Mouse (Mus musculus): ENCODE data around the gene Mbd3l2. TPM values are rescaled to one million over a fixed set of nuclear protein-coding genes. Genes with fewer than 3 reads are reported as not detected.
"Not testable (repeated sequence)": the region's sequence is repeated elsewhere in the genome, so short reads cannot be mapped to it uniquely, and the experiment has no call there.

Gene Mbd3l2
- total RNA-seq (2021), result not detected in 2 replicates
- long read RNA-seq, experiment 1, result 0 reads
- long read RNA-seq, experiment 2, result 0 reads

DNA sequence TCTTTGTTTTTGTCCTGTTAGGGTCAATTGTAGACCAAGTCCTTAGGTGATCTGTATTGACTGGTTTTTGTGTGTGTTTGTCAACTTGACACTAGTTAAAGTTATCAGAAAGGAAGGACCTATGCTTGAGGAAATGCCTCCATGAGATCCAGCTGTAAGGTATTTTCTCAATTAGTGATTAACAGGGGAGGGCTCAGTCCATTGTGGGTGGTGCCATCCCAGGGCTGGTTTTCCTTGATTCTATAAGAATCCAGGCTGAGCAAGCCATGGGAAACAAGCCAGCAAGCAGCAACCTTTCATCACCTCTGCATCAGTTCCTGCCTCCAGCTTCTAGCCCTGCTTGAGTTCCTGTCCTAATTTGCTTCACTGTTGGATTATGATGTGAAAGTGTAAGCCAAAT lies at the start of gene Mbd3l2:
Mbd3l2 (plus strand) TSS at position 301 of the 400 bp plus-strand sequence.
- DNase-seq, result no peak

DNA sequence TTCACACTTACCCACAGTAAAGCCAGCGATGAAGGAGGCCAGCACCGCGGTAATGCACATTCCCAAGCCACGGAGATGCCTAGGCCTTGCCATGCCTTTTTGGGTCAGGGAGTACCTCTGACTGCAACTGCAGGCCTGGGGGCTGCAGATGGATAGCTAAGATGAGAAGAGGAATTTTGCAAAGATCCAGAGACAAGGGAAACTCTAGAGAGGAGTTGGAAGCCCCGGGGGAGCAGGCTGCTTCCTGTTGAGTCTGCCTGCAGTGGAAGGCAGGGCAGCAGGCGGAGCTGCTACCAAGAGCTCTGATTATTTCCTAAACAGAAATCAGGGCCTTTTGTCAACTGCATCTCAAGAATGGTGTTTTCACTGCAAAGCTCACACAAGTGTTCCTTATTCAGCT lies 44.7 kb upstream of the Mbd3l2 start:
- no peak for DNase-seq

DNA sequence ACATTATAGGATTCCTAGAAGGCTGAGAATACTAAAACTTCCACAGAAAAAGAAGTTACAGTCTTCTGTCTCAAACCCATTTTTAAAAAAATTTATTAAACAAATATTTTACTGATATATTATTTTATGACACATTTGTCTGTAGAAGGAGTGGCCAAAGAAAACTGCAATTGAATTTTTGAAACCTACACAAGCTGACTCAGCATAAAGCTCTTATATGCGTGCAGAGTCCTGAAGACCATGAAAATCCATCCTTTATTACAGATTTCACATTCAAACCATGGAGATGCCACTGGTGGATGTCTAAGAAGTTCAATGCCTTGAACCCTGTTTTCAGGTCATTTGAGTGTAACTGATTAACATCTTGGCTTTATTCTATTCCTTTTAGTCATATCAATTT lies 30.8 kb upstream of the Mbd3l2 start:
- DNase-seq, result no peak

GRCm38 (mm10) chr9:18402895-18403294 lies 27.6 kb upstream of the Mbd3l2 start, which contains the start of gene Naalad2:
Gene Naalad2 (minus strand): TSS chr9:18402995.
- not testable (repeated sequence) for DNase-seq

GRCm38 (mm10) chr9:18404118-18404517 lies 26.3 kb upstream of the Mbd3l2 start, which contains the start of gene Ubtfl1:
Gene Ubtfl1 (plus strand): TSS chr9:18404418.
- no peak for DNase-seq

- DNase-seq, result not testable (repeated sequence)
These were observed 18.1 kb upstream of the Mbd3l2 start for GRCm38 (mm10) chr9:18412371-18412770.

- peak; percentile 45 for DNase-seq
These were observed 1.2 kb downstream of the Mbd3l2 start for GRCm38 (mm10) chr9:18431687-18432086.

DNA sequence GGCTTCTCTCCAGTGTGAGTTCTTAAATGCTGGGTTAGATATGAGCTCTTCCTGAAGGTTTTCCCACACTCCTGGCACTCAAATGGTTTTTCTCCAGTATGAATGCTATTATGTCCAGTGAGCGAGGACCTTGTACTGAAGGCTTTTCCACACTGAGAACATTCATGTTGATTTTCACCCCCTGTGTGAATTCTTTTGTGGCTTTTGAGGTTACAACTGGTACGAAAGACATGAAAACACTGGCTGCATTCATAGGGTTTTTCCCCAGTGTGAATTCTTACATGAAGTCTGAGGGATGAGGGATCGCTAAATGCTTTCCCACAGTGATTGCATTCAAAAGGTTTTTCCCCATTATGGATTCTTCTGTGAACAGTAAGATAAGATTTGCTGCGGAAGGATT lies 26.1 kb downstream of the Mbd3l2 start:
- no peak for DNase-seq

DNA sequence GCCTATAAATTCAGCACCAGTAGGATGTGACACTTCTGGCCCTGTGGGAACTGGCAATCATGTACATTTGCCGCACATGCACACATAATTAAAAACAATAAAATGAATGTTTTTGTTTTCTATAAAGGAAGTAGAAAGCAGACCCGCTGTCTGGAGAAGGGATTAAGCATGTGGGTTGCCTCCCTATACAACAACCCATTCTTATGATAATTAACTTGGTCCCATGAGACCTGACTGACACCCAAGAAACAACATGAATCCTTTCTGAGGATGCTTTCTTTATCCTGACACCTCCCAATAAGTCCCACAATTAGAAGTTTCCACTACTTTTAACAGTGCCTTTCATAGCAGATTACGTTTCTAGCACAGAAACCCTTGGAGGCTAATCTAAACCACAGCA lies 36.9 kb downstream of the Mbd3l2 start:
- DNase-seq, result no peak

GRCm38 (mm10) chr9:18468005-18468404 lies 37.6 kb downstream of the Mbd3l2 start:
- no peak for DNase-seq

DNA sequence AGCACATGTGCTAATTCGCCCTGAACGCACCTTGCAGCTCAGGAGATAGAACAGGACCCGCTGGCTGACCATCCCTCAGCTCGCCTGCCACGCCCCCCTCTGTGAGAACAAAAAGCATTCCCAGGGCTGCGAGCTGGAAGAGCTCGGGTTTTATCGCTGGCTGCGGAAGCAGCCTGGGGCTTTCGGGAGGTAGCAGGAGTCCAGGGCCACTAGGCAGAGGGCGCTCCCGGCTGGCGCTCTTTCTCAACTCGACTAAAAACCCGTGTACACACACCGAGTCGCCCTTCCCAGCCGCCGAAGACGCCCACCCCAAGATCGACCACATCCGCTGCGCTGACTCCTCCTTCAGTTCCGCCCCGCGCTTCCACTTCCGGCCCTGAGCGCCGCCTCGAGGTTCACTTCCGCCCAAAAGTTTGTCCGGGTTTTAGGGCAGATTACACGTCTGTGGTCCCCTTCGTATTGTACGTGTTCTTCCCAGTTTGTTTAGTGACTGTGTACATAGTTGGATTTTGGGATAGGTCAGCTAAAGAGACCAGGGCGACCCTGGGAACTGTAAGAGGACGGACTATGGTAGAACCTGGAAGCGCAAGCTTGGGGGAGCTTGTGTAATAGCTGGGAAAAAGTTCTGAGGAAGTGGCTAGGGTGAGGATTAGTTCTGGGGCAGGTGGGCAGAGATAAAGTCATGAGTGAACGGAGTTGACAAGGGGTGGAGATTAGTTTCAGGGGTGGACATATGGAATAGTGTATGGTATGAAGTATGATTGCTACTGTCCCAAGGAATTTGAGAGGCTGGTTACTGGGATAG lies 43.1 kb downstream of the Mbd3l2 start:
- DNase-seq, result peak; percentile 82

DNA sequence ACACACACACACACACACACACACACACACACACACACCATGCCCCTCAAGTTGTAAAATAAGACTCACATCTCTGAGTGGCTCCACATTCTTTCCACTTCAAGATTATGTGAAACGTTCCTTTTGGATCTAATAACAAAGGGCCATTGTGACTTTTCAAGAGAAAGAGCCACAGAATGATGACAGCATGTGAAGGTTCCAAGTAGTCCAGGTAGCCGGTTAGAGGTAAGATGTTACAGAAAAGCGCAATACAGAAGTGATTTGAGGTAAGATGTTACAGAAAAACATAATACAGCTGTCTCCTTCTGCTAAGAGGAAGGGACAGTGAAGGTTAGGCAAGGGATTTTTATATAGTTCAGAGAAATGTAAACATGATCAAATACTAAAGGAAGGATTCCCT lies 47.7 kb downstream of the Mbd3l2 start, which contains the start of the genes Zfp558 and Mbd3l1:
Zfp558 (minus strand) TSS at position 101 of the 400 bp plus-strand sequence.
Mbd3l1 (plus strand) TSS at position 192 of the 400 bp plus-strand sequence.
- DNase-seq, result no peak

Small RNAs within 50 kb of the gene (microRNA-seq; reads per million reads assigned to microRNA genes)
- 0 reads per million in 2 experiments for gene Gm22854

Other genes starting within 250 kb of the Mbd3l2 start
- gene Chordc1, start 138.5 kb upstream of the Mbd3l2 start, total RNA-seq (2021), result 61.8 and 77.4 TPM in 2 replicates
- gene Naalad2, start 27.7 kb upstream of the Mbd3l2 start, total RNA-seq (2021), result 5.4 and 8.1 TPM in 2 replicates
- not detected in 2 replicates for gene Ubtfl1, start 26.2 kb upstream of the Mbd3l2 start, total RNA-seq (2021)
- gene Zfp558, start 47.6 kb downstream of the Mbd3l2 start, total RNA-seq (2021), result 1.9 and 2.3 TPM in 2 replicates
- gene Mbd3l1, start 47.7 kb downstream of the Mbd3l2 start, total RNA-seq (2021), result not detected in 2 replicates
- gene Muc16, start 243.9 kb downstream of the Mbd3l2 start, total RNA-seq (2021), result 3.6 and 4.2 TPM in 2 replicates